ENCODE assay signal across 8 mouse cellular contexts in genomic region chr11:52314102-52314793, GRCm38 (mm10). TPM values are rescaled to one million over a fixed set of nuclear protein-coding genes. Genes with fewer than 3 reads are reported as not detected.
DNase-seq lines count a peak whose midpoint lies in the region; ATAC-seq and TF ChIP-seq lines count a peak whose summit lies in the region.
"Had no signal": no experiment of that assay in that cellular context is flagged by ENCODE, and none has a peak within 500 bp of the region (broad histone marks: within the 10 kb centered on the region; RNA-seq: fewer than 3 reads in every experiment).

No protein-coding gene starts in this region.

- peak overlapping the region; percentile 20; the same call in 1 of the 2 replicates for H3K4me2 ChIP-seq in lung, postnatal 0 days (replicated peaks; ENCODE audit: low read depth, low read length)

- H3K9me3 ChIP-seq in lung, postnatal 0 days (ENCODE audit: low read length): no peaks in the 10 kb centered on the region

- H3K4me3 ChIP-seq in lung, postnatal 0 days (ENCODE audit: low read depth, low read length): no peak overlapping the region
- H3K4me3 ChIP-seq: erythroblast, embryonic 14.5 days had no signal

- H3K27ac ChIP-seq in lung, postnatal 0 days (ENCODE audit: low read length): no peak overlapping the region

- no peak overlapping the region for H3K9ac ChIP-seq in lung, postnatal 0 days (replicated peaks; ENCODE audit: low read depth)

- TF ChIP-seq EP300 in lung, postnatal 0 days (IDR thresholded peaks at IDR 0.05): no peak

- peak; percentile 42 for DNase-seq in spleen, adult 12 weeks (ENCODE audit: low spot score)
- no peak for DNase-seq in spleen, postnatal 4 days (ENCODE audit: low spot score in 2 of 2)
- DNase-seq in lung, postnatal 0 days (ENCODE audit: low spot score): peak; percentile 66
- peak; percentile 97 for DNase-seq in thymus, postnatal 0 days (ENCODE audit: low spot score)
- DNase-seq in cerebellum, adult 11 months: no peak
- no peak for DNase-seq in right cerebral cortex, postnatal 36 days (ENCODE audit: low spot score in 2 of 2)

- no peaks in the 10 kb centered on the region for H3K27me3 ChIP-seq in lung, postnatal 0 days (replicated peaks; ENCODE audit: insufficient read depth, low read length)

- 16% methylated on average over 26 of the region's 26 CpGs for WGBS in lung, postnatal 0 days

- H3K36me3 ChIP-seq in lung, postnatal 0 days (ENCODE audit: insufficient read depth, low read length): no peaks in the 10 kb centered on the region

- peak; percentile 47; the same call in 1 of the 2 replicates for ATAC-seq in granulocyte monocyte progenitor cell, adult 5-6 weeks (replicated peaks; ENCODE audit: poor library complexity, severe bottlenecking)
- ATAC-seq in lung, postnatal 0 days: peak; percentile 54

- peak; percentile 61 for TF ChIP-seq CTCF in lung, postnatal 0 days (IDR thresholded peaks at IDR 0.05)

- no peaks in the 10 kb centered on the region; the same call in 1 of the 2 replicates for H3K4me1 ChIP-seq in lung, postnatal 0 days (ENCODE audit: insufficient read depth, low read depth, low read length)

RNA-seq across cellular contexts. Expression of gene Tcf7, which starts 31.4 kb away (rescaled TPM):
- 1.4 TPM in 1 of 2 replicates, not detected in the other for total RNA-seq in granulocyte monocyte progenitor cell, adult 5-6 weeks (2014; fragmentation: Nextera tagmentation)
- 0.30 and 0.82 TPM in 2 replicates for total RNA-seq in granulocyte monocyte progenitor cell, adult 5-6 weeks (2017)
- polyA plus RNA-seq in lung, postnatal 0 days (2015; fragmentation: Nextera tagmentation; extraction: Ambion mirVana): 14.7 and 14.8 TPM in 2 replicates
- polyA plus RNA-seq in thymus, postnatal 0 days (2015; fragmentation: Nextera tagmentation; extraction: Ambion mirVana): 1,084 and 1,272 TPM in 2 replicates

RNA-seq across cellular contexts. Expression of gene Vdac1, which starts 46.4 kb away (rescaled TPM):
- total RNA-seq in granulocyte monocyte progenitor cell, adult 5-6 weeks (2014; fragmentation: Nextera tagmentation): 126 and 132 TPM in 2 replicates
- 205 and 244 TPM in 2 replicates for total RNA-seq in granulocyte monocyte progenitor cell, adult 5-6 weeks (2017)
- 127 and 140 TPM in 2 replicates for polyA plus RNA-seq in lung, postnatal 0 days (2015; fragmentation: Nextera tagmentation; extraction: Ambion mirVana)
- 226 and 233 TPM in 2 replicates for polyA plus RNA-seq in thymus, postnatal 0 days (2015; fragmentation: Nextera tagmentation; extraction: Ambion mirVana)

Comparison
In these comparisons a context has a peak if more than half of its experiments do, and no peak if none do; other contexts are left out.
1. DNase-seq: peak in spleen, adult 12 weeks (single experiment), lung, postnatal 0 days (single experiment) and thymus, postnatal 0 days (single experiment); none in spleen, postnatal 4 days (0 of 2), cerebellum, adult 11 months (single experiment) and right cerebral cortex, postnatal 36 days (0 of 2).
2. RNA of gene Tcf7, which starts 31.4 kb away (polyA plus RNA-seq): 1,084 to 1,272 TPM in thymus, postnatal 0 days; 14.7 to 14.8 TPM in lung, postnatal 0 days; every median in the first group is over 10 times any median in the second.